Mouse (Mus musculus): Measurements from ENCODE around the gene Usp18. TPM values are rescaled to one million over a fixed set of nuclear protein-coding genes. Genes with fewer than 3 reads are reported as not detected.

Usp18 gene
- polyA plus RNA-seq, 1 experiment from 2014 or later, result 2.1 TPM

DNA sequence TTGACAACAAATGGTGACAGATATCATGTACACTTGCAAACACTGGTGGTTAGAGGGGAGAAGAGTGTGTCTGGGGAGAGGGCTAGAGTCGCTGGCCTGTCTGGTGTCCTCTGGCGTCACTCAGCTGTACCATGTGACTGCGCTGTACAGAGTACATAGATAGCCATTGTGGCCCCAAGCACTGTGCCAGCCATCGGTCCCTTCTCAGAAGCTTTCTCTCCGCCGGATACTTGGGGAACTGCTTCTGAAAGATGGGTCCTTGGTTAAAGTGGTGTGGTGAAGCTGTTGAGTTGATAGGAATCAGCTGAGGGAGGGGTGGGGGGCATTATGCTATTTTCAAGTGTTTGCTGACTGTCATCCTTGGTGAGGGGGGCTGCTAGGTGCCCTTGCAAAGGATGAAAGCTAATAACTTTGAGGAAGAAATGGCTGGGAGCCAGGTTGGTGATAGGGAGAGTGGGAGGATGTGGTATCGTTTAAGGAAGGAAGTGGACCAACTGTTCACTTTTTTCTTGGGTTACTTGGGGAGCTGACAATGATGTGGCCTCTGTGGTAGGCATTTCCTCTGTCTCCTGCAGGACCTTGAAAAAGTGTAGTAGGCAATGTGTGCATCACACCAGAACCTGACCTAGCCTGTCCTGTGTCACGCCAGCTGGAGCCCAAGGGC is 30.9 kb upstream of the Usp18 start:
- H3K36me3 ChIP-seq (replicated peaks), result no peaks in the 10 kb centered on the region
- no peak overlapping the region for H3K4me3 ChIP-seq
- H3K27me3 ChIP-seq (replicated peaks), result 0 out of 2 replicates have a peak, but pooled peaks cover 10% of the 10 kb centered on the region
- H3K9me3 ChIP-seq, result no peaks in the 10 kb centered on the region
- WGBS, result 91% methylated on average over 8 of the region's 8 CpGs
- H3K4me2 ChIP-seq, result no peak overlapping the region
- H3K9ac ChIP-seq, result no peak overlapping the region
- no peak for ATAC-seq (replicated peaks)
- H3K27ac ChIP-seq, result no peak overlapping the region
- peaks cover 16% of the 10 kb centered on the region for H3K4me1 ChIP-seq

DNA sequence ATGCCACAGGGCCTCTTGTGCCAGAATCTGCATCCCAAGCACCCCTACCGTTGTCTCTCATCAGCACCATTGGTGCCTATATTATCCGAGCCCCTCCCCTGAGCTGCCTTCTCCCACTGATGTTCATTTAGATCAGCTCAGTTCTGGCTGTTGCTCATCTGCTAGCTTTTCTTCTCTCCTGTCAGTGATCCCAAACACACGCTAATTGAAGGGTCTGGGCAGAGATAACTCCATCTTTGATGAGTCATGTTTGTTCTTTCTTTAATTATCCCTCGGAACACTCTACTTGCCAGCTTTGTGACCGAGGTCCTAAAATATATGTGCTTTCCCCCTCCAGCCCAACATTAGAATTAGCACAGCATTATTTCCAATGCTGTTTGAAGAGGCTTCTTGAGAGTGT is 30.4 kb upstream of the Usp18 start:
- no peak overlapping the region for H3K9ac ChIP-seq
- no peaks in the 10 kb centered on the region for H3K36me3 ChIP-seq (replicated peaks)
- H3K27me3 ChIP-seq (replicated peaks), result 0 out of 2 replicates have a peak, but pooled peaks cover 9% of the 10 kb centered on the region
- no peak overlapping the region for H3K27ac ChIP-seq
- ATAC-seq (replicated peaks), result no peak
- no peak overlapping the region for H3K4me3 ChIP-seq
- no peaks in the 10 kb centered on the region for H3K9me3 ChIP-seq
- peaks cover 14% of the 10 kb centered on the region for H3K4me1 ChIP-seq
- WGBS, result 69% methylated on average over 5 of the region's 5 CpGs
- H3K4me2 ChIP-seq, result no peak overlapping the region

DNA sequence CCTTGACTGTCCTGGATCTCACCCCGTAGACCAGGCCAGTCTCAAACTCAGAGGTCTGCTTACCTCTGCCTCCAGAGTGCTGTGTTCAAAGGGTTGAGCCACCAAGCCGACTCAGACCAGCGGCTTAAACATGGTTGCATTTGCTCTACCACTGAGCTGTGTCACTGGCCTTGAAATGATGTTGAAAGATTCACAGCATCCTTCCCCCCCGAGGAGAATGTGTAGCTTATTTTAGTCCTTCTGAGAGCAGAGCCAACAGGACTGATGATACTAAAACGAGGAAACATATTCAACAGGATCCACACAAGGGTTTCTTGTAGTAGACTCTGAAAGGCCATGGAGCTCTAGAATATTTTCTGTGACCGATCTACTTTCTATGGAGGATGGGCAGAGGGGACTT is 29.8 kb upstream of the Usp18 start:
- 79% methylated on average over 6 of the region's 6 CpGs for whole genome bisulfite sequencing
- ATAC-seq (replicated peaks), result no peak
- Histone ChIP-seq H3K27ac (no peak overlapping the region), H3K9me3 (no peaks in the 10 kb centered on the region), H3K27me3 (replicated peaks) (0 out of 2 replicates have a peak, but pooled peaks cover 9% of the 10 kb centered on the region), H3K36me3 (replicated peaks) (no peaks in the 10 kb centered on the region), H3K4me1 (peaks cover 8% of the 10 kb centered on the region), H3K4me3 (no peak overlapping the region), H3K9ac (no peak overlapping the region), H3K4me2 (no peak overlapping the region)

DNA sequence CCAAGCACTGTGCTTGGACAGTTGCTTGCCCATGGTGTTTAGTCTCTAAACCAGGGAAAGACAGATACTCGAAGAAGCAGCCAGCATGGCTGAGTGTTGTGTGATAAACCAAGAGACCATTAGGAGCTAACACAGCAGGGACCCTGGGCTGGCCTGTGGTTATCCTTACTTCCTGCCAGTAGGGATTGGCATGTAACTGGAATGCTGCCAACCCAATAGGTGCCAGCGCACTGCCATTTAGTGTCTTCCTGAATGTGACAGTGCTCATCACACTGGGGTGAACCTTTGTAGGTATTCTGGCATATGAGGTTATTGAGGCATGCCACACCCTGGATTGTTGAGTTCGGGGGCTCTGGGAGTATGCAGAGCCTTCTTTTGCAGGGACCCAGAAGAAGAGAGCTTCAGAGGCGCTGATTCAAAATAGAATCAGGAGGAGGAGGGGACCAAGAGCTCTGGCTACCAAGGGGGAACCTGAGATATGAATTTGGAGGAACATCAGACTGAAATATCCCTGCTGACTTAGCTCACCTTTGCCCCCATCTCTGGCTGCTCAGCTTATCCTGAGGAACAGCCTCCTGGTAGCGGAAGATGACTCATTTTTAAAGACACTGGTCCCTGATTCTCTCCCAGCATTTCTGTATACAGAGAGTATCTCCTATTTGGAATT is 29.0 kb upstream of the Usp18 start:
- H3K4me1 ChIP-seq, result peaks cover under 1% of the 10 kb centered on the region; the same call in 1 of the 2 replicates
- no peak overlapping the region for H3K27ac ChIP-seq
- H3K27me3 ChIP-seq (replicated peaks), result 0 out of 2 replicates have a peak, but pooled peaks cover 3% of the 10 kb centered on the region
- no peak overlapping the region for H3K4me3 ChIP-seq
- 85% methylated on average over 5 of the region's 5 CpGs for WGBS
- no peak overlapping the region for H3K4me2 ChIP-seq
- no peak for ATAC-seq (replicated peaks)
- H3K9me3 ChIP-seq, result no peaks in the 10 kb centered on the region
- no peak overlapping the region for H3K9ac ChIP-seq
- H3K36me3 ChIP-seq (replicated peaks), result no peaks in the 10 kb centered on the region

DNA sequence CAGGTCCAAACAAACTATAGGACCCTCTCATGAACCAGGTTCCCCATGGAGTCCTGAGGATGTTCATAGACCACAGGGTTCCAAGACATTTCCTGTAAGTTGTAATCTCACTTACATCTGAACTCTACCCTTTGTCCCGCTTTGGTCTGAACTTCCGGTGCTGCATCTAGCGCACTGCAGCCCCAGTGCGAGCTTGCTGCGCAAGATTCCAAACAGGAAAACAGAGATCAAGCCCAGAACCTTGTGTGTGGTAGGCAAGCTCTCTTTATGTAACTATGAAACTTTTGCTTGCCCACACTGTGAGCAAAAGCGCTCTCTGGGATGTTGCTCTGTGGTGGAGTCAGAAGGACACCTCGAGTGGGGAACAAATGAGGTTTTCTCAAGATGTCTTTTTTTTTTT is 27.7 kb upstream of the Usp18 start:
- ATAC-seq (replicated peaks), result no peak
- H3K4me3 ChIP-seq, result no peak overlapping the region

DNA sequence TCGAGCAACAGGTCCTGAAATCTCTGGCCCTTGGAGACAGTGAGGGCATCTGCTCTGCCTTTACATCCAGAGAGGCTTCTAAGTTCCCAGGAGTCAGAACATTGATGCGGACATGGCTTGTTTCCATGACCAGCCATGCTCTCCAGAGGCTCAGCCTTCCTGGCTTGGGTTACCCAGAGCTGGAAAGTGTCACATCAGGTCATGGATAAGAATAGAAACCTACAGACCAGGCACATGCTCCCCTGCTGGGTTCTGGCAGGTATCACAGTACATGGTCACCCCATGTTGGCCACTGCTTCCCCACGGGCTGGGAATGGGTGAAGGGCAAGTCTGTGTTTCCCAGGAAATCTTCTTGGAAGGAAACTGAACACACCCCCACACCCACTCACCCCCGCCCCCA is 26.3 kb upstream of the Usp18 start:
- no peak overlapping the region for H3K4me3 ChIP-seq
- ATAC-seq (replicated peaks), result no peak
- H3K27ac ChIP-seq, result no peak overlapping the region
- no peaks in the 10 kb centered on the region for H3K36me3 ChIP-seq (replicated peaks)
- H3K9ac ChIP-seq, result no peak overlapping the region
- WGBS, result 82% methylated on average over 4 of the region's 4 CpGs
- no peak overlapping the region for H3K4me2 ChIP-seq
- no peaks in the 10 kb centered on the region for H3K9me3 ChIP-seq
- no peaks in the 10 kb centered on the region for H3K4me1 ChIP-seq
- H3K27me3 ChIP-seq (replicated peaks), result no peaks in the 10 kb centered on the region

More for the DNA sequence above, 27.7 kb upstream of the Usp18 start:
- Histone ChIP-seq H3K4me2 (no peak overlapping the region), H3K9ac (no peak overlapping the region), H3K27me3 (replicated peaks) (no peaks in the 10 kb centered on the region), H3K36me3 (replicated peaks) (no peaks in the 10 kb centered on the region), H3K4me1 (no peaks in the 10 kb centered on the region), H3K27ac (no peak overlapping the region), H3K9me3 (no peaks in the 10 kb centered on the region)
- 92% methylated on average over 7 of the region's 7 CpGs for WGBS

DNA sequence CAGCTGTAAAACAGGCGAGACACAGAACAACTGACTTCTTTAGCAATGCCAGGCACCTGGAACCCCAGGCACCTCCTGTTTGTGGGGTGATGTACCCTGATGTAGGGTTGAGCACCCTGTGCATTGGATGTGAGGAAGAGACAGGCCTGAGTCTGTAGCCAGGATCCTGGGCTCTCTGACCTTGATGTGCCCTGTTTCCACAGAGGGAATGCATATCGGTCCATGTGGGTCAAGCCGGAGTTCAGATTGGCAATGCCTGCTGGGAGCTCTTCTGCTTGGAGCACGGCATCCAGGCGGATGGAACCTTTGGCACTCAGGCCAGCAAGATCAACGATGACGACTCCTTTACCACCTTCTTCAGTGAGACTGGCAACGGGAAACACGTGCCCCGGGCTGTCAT is 25.5 kb upstream of the Usp18 start:
- no peak overlapping the region for H3K9ac ChIP-seq
- no peaks in the 10 kb centered on the region for H3K27me3 ChIP-seq (replicated peaks)
- no peak for ATAC-seq (replicated peaks)
- no peaks in the 10 kb centered on the region for H3K4me1 ChIP-seq
- no peak overlapping the region for H3K4me2 ChIP-seq
- no peaks in the 10 kb centered on the region for H3K9me3 ChIP-seq
- H3K27ac ChIP-seq, result no peak overlapping the region
- H3K36me3 ChIP-seq (replicated peaks), result no peaks in the 10 kb centered on the region
- 93% methylated on average over 10 of the region's 10 CpGs for WGBS
- no peak overlapping the region for H3K4me3 ChIP-seq

DNA sequence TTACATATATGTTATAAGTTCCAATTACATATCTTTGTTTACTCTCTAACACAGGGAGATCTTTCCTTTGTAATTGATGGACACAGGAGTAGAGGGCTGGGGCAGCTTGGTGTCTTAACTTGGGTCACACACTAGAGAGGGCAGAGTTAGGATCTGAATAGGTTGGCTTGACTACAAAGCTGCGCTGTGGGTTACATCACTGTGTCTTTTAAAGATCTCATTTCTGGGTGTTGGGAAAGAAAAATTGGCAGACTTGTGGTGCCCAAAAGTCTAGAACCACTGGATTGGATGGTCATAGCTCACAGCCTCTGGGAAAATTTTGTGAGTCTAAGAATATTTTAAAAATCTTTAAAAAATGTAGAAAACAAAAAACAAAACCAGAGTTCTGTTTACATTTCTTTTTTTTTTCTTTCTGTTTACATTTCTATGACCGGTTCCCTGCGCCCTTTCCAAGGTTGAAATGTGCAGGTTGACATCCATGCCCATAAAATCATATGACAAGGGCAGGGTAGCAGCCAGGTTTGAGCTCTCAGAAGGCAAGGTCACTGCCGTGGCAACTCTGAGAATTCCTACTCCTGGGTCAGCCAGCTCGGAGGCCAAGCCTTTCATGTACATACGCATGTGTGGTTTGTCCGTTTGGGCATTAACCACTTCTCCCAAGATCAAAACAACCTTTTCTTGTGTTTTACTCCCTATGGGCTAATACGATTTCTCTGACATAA is 23.7 kb upstream of the Usp18 start:
- Histone ChIP-seq H3K9ac (no peak overlapping the region), H3K4me2 (no peak overlapping the region), H3K36me3 (replicated peaks) (no peaks in the 10 kb centered on the region), H3K27ac (no peak overlapping the region), H3K27me3 (replicated peaks) (no peaks in the 10 kb centered on the region), H3K4me3 (no peak overlapping the region), H3K9me3 (no peaks in the 10 kb centered on the region), H3K4me1 (no peaks in the 10 kb centered on the region)
- ATAC-seq (replicated peaks), result no peak
- 82% methylated on average over 8 of the region's 8 CpGs for WGBS

DNA sequence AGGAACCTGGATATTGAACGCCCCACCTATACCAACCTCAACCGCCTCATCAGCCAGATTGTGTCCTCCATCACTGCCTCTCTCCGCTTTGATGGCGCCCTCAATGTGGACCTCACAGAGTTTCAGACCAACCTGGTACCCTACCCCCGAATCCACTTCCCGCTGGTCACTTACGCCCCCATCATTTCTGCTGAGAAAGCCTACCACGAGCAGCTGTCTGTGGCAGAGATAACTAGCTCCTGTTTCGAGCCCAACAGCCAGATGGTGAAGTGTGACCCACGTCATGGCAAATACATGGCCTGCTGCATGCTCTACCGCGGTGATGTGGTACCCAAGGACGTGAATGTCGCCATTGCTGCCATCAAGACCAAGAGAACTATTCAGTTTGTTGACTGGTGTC is 22.7 kb upstream of the Usp18 start:
- H3K27me3 ChIP-seq (replicated peaks), result no peaks in the 10 kb centered on the region
- no peak overlapping the region for H3K4me2 ChIP-seq
- H3K9me3 ChIP-seq, result no peaks in the 10 kb centered on the region
- WGBS, result 95% methylated on average over 14 of the region's 14 CpGs
- no peak overlapping the region for H3K4me3 ChIP-seq
- no peaks in the 10 kb centered on the region for H3K36me3 ChIP-seq (replicated peaks)
- no peaks in the 10 kb centered on the region for H3K4me1 ChIP-seq
- no peak overlapping the region for H3K27ac ChIP-seq
- ATAC-seq (replicated peaks), result no peak
- no peak overlapping the region for H3K9ac ChIP-seq

DNA sequence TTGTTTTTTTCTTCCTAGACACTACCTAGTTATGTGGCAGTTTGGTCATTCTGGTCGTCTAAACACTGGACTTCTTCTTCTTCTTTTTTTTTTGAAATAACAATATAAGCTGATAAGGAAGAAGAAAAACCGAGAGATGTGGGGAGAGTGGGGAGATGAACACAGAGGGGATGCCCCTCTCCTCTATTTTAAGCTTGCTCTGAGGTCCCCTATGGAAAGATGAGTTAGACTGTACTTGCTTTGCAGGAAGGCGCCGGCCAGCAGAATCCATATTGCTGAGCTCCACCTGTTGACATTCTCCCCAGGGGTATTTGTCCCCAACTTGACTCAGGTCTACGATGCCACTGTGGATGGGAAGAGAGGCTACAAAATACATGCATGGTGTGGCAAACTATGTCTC is 21.6 kb upstream of the Usp18 start:
- Histone ChIP-seq H3K4me1 (no peaks in the 10 kb centered on the region), H3K27ac (no peak overlapping the region), H3K9me3 (no peaks in the 10 kb centered on the region), H3K9ac (no peak overlapping the region), H3K4me2 (no peak overlapping the region), H3K27me3 (replicated peaks) (no peaks in the 10 kb centered on the region), H3K4me3 (no peak overlapping the region), H3K36me3 (replicated peaks) (no peaks in the 10 kb centered on the region)
- no peak for ATAC-seq (replicated peaks)
- WGBS, result 78% methylated on average over 5 of the region's 5 CpGs

DNA sequence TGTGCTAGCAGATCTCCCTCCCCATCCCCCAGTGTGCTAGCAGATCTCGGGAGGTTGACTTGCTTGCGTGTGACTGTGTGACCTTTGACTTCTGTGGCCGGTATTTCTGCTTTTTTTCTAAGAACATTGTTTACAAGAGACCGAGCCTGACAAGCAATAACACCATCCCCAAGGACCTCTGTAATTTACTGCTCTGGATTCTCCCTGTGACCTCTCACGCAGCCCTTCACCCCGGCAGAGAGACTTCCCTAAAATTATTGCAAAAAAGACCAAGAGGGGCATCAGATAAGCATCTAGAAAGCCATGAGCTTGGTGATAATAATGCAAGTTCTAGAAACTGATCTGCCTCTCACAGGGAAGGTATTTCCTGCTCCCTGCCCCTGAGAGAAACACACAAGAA is 20.7 kb upstream of the Usp18 start:
- Histone ChIP-seq H3K4me1 (no peaks in the 10 kb centered on the region), H3K4me2 (no peak overlapping the region), H3K27ac (no peak overlapping the region), H3K9ac (no peak overlapping the region), H3K36me3 (replicated peaks) (no peaks in the 10 kb centered on the region), H3K9me3 (no peaks in the 10 kb centered on the region), H3K27me3 (replicated peaks) (no peaks in the 10 kb centered on the region), H3K4me3 (no peak overlapping the region)
- ATAC-seq (replicated peaks), result no peak
- 46% methylated on average over 6 of the region's 6 CpGs for WGBS

DNA sequence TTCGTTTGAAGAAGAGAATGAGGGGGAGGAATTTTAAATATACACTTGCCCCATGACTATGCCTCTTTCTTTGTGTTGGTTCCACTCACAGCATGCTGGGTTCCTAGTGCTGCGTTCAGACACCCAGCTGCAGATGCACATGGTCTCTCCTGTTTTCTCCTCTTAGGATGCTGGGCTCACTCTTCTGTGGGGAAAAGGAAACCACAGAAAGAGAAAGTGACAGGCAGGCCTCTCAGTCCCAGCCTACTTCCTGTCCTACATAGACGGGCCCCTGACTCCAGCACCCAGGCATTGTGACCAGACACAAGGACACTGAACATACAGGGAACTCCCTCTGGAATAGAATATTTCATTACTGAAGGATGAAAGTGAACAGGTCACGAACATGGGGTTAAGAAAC is 19.7 kb upstream of the Usp18 start:
- Histone ChIP-seq H3K4me2 (no peak overlapping the region), H3K9me3 (no peaks in the 10 kb centered on the region), H3K4me1 (no peaks in the 10 kb centered on the region), H3K27ac (no peak overlapping the region), H3K4me3 (no peak overlapping the region), H3K9ac (no peak overlapping the region), H3K27me3 (replicated peaks) (no peaks in the 10 kb centered on the region), H3K36me3 (replicated peaks) (no peaks in the 10 kb centered on the region)
- 71% methylated on average over 4 of the region's 4 CpGs for WGBS
- ATAC-seq (replicated peaks), result no peak

Measured in midbrain, embryonic 15.5 days (tissue).